Mouse (Mus musculus) myocyte (in vitro differentiated cells): Measurements from ENCODE around the gene Dpp10. TPM values are rescaled to one million over a fixed set of nuclear protein-coding genes. Genes with fewer than 3 reads are reported as not detected.

ENCODE experiments used
- H3K27me3 ChIP-seq: one replicate; pipeline ENCODE4 v1.6.1; 2011; ENCODE audit not compliant: control insufficient read depth, insufficient read depth, insufficient read length
- H3K36me3 ChIP-seq: one replicate; pipeline ENCODE4 v1.6.1; 2011; ENCODE audit not compliant: control insufficient read depth, insufficient read depth
- H3K4me2 ChIP-seq: one replicate; pipeline ENCODE4 v1.6.1; 2011; ENCODE audit warnings: low read depth, control low read depth
- H3K4me3 ChIP-seq: one replicate; pipeline ENCODE4 v1.5.1; 2011; ENCODE audit warnings: mild to moderate bottlenecking, control low read depth, moderate library complexity
- H3K79me2 ChIP-seq: one replicate; pipeline ENCODE4 v1.6.1; 2011; ENCODE audit not compliant: control insufficient read depth, insufficient read depth
- H3ac ChIP-seq: one replicate; pipeline ENCODE4 v1.6.1; 2011; ENCODE audit not compliant: control insufficient read depth, insufficient read length
- CEBPB ChIP-seq: IDR thresholded peaks from 2 replicates; pipeline ENCODE4 v1.6.1; 2011; ENCODE audit warnings: mild to moderate bottlenecking, moderate library complexity; ENCODE audit not compliant: poor library complexity, insufficient read depth, severe bottlenecking
- E2F4 ChIP-seq: IDR thresholded peaks from one replicate; pipeline ENCODE4 v1.6.1; 2011; ENCODE audit warnings: mild to moderate bottlenecking, control low read depth, moderate library complexity; ENCODE audit not compliant: insufficient read depth
- MAX ChIP-seq: IDR thresholded peaks from one replicate; pipeline ENCODE4 v1.6.1; 2011; ENCODE audit warnings: low read depth, mild to moderate bottlenecking, control low read depth
- MYOD1 ChIP-seq, 3 experiments: IDR thresholded peaks; one replicate each; pipeline ENCODE4 v1.6.1; 2011; ENCODE audit warnings: control low read depth in 2 of 3, low read depth in 2 of 3, mild to moderate bottlenecking in 2 of 3, moderate library complexity in 1 of 3; ENCODE audit not compliant: insufficient read length in 2 of 3, control insufficient read depth in 1 of 3
- MYOG ChIP-seq, 3 experiments: IDR thresholded peaks; one replicate each; pipeline ENCODE4 v1.6.1; 2011; ENCODE audit warnings: control low read depth in 2 of 3, low read depth in 2 of 3, mild to moderate bottlenecking in 2 of 3; ENCODE audit not compliant: insufficient read length in 2 of 3, control insufficient read depth in 1 of 3, insufficient read depth in 1 of 3
- POLR2A ChIP-seq: IDR thresholded peaks from one replicate; pipeline ENCODE4 v1.6.1; 2011; ENCODE audit warnings: low read depth, mild to moderate bottlenecking, control low read depth, moderate library complexity; ENCODE audit not compliant: insufficient read length
- POLR2AphosphoS2 ChIP-seq: IDR thresholded peaks from one replicate; pipeline ENCODE4 v1.6.1; 2011; ENCODE audit warnings: low read depth, control low read depth; ENCODE audit not compliant: insufficient read length
- REST ChIP-seq: IDR thresholded peaks from one replicate; pipeline ENCODE4 v1.6.1; 2011; ENCODE audit warnings: mild to moderate bottlenecking, control low read depth, moderate library complexity; ENCODE audit not compliant: insufficient read depth, insufficient read length
- SRF ChIP-seq: IDR thresholded peaks from one replicate; pipeline ENCODE4 v1.6.1; 2011; ENCODE audit warnings: low read depth; ENCODE audit not compliant: control insufficient read depth, insufficient read length
- TCF12 ChIP-seq: IDR thresholded peaks from one replicate; pipeline ENCODE4 v1.6.1; 2011; ENCODE audit warnings: mild to moderate bottlenecking, control low read depth; ENCODE audit not compliant: poor library complexity, insufficient read depth, severe bottlenecking
- TCF3 ChIP-seq: IDR thresholded peaks from one replicate; pipeline ENCODE4 v1.6.1; 2011; ENCODE audit warnings: low read depth, control low read depth; ENCODE audit not compliant: insufficient read length
- USF1 ChIP-seq: IDR thresholded peaks from one replicate; pipeline ENCODE4 v1.6.1; 2011; ENCODE audit warnings: low read depth, mild to moderate bottlenecking, control low read depth, moderate library complexity
- polyA plus RNA-seq: library from polyadenylated mRNA; unstranded; fragments of >200 nt; fragmentation: generic; extraction: Trizol; gene quantifications from one replicate; pipeline ENCODE4 v1.2.1, GENCODE M21; 2012; ENCODE audit warnings: missing spikeins

Dpp10 gene
- polyA plus RNA-seq, 1 experiment: not detected

GRCm38 (mm10) chr1:123467729-123468128, 577.6 kb downstream of the Dpp10 start:
- no peak overlapping the region for H3ac ChIP-seq
- H3K4me3 ChIP-seq: no peak overlapping the region
- H3K4me2 ChIP-seq: no peak overlapping the region
- H3K36me3 ChIP-seq: no peaks in the 10 kb centered on the region
- H3K79me2 ChIP-seq: no peaks in the 10 kb centered on the region
- TF ChIP-seq POLR2AphosphoS2: no peak
- TF ChIP-seq TCF3: no peak
- no peak for TF ChIP-seq MYOG (IDR thresholded peaks at IDR 0.05; ENCODE audit: control insufficient read depth in 1 of 3, insufficient read depth in 1 of 3, insufficient read length in 2 of 3, low read depth in 2 of 3)
- TF ChIP-seq POLR2A: no peak
- TF ChIP-seq CEBPB: no peak
- no peak for TF ChIP-seq E2F4
- no peak for TF ChIP-seq MAX
- TF ChIP-seq REST: no peak
- TF ChIP-seq TCF12: no peak
- TF ChIP-seq MYOD1 (IDR thresholded peaks at IDR 0.05; ENCODE audit: control insufficient read depth in 1 of 3, insufficient read length in 2 of 3, low read depth in 2 of 3): no peak
- no peak for TF ChIP-seq SRF
- TF ChIP-seq USF1: no peak
- H3K27me3 ChIP-seq: no peaks in the 10 kb centered on the region

GRCm38 (mm10) chr1:123414163-123414562, 631.2 kb downstream of the Dpp10 start:
- H3K4me3 ChIP-seq: no peak overlapping the region
- TF ChIP-seq E2F4: no peak
- TF ChIP-seq SRF: no peak
- TF ChIP-seq MYOG (IDR thresholded peaks at IDR 0.05; ENCODE audit: control insufficient read depth in 1 of 3, insufficient read depth in 1 of 3, insufficient read length in 2 of 3, low read depth in 2 of 3): no peak
- TF ChIP-seq TCF3: no peak
- no peak for TF ChIP-seq MAX
- no peak for TF ChIP-seq REST

GRCm38 (mm10) chr1:123351300-123351699, 694.1 kb downstream of the Dpp10 start:
- Histone ChIP-seq H3K4me3 (no peak overlapping the region), H3K4me2 (no peak overlapping the region), H3K27me3 (no peaks in the 10 kb centered on the region), H3ac (no peak overlapping the region), H3K36me3 (no peaks in the 10 kb centered on the region), H3K79me2 (no peaks in the 10 kb centered on the region)
- TF ChIP-seq MYOD1 (IDR thresholded peaks at IDR 0.05; ENCODE audit: control insufficient read depth in 1 of 3, insufficient read length in 2 of 3, low read depth in 2 of 3) (no peak), MYOG (IDR thresholded peaks at IDR 0.05; ENCODE audit: control insufficient read depth in 1 of 3, insufficient read depth in 1 of 3, insufficient read length in 2 of 3, low read depth in 2 of 3) (no peak), POLR2AphosphoS2 (no peak), CEBPB (no peak), USF1 (no peak), TCF12 (no peak), E2F4 (no peak), SRF (no peak), TCF3 (no peak), REST (no peak), POLR2A (no peak), MAX (no peak)

More at GRCm38 (mm10) chr1:123414163-123414562, 631.2 kb downstream of the Dpp10 start:
- Histone ChIP-seq H3K36me3 (no peaks in the 10 kb centered on the region), H3K79me2 (no peaks in the 10 kb centered on the region), H3K27me3 (no peaks in the 10 kb centered on the region), H3K4me2 (no peak overlapping the region), H3ac (no peak overlapping the region)

GRCm38 (mm10) chr1:123337877-123338276, 707.5 kb downstream of the Dpp10 start:
- Histone ChIP-seq H3K4me2 (no peak overlapping the region), H3K4me3 (no peak overlapping the region), H3K36me3 (no peaks in the 10 kb centered on the region), H3K27me3 (no peaks in the 10 kb centered on the region), H3ac (no peak overlapping the region), H3K79me2 (no peaks in the 10 kb centered on the region)
- TF ChIP-seq CEBPB: no peak
- TF ChIP-seq MYOD1 (IDR thresholded peaks at IDR 0.05; ENCODE audit: control insufficient read depth in 1 of 3, insufficient read length in 2 of 3, low read depth in 2 of 3): no peak
- no peak for TF ChIP-seq MYOG (IDR thresholded peaks at IDR 0.05; ENCODE audit: control insufficient read depth in 1 of 3, insufficient read depth in 1 of 3, insufficient read length in 2 of 3, low read depth in 2 of 3)
- TF ChIP-seq POLR2AphosphoS2: no peak
- no peak for TF ChIP-seq SRF
- TF ChIP-seq TCF3: no peak
- no peak for TF ChIP-seq E2F4
- TF ChIP-seq USF1: no peak
- no peak for TF ChIP-seq POLR2A
- no peak for TF ChIP-seq REST
- no peak for TF ChIP-seq TCF12
- no peak for TF ChIP-seq MAX

- Histone ChIP-seq H3K27me3 (no peaks in the 10 kb centered on the region), H3ac (no peak overlapping the region), H3K4me2 (no peak overlapping the region), H3K79me2 (no peaks in the 10 kb centered on the region), H3K4me3 (no peak overlapping the region), H3K36me3 (no peaks in the 10 kb centered on the region)
- no peak for TF ChIP-seq TCF12
Observed at GRCm38 (mm10) chr1:123316886-123317285, 728.5 kb downstream of the Dpp10 start.
